Mouse (Mus musculus) cerebellum, adult 2 months (tissue): Measurements from ENCODE around the gene Stat4.

Experiments
- CTCF ChIP-seq: fragments of 200-500 bp; IDR thresholded peaks from 2 replicates; pipeline ENCODE4 v1.5.1; 2011; ENCODE audit warnings: low read depth, mild to moderate bottlenecking, control low read depth, low read length, moderate library complexity, borderline replicate concordance; ENCODE audit not compliant: insufficient read depth
- POLR2A ChIP-seq: fragments of 200-500 bp; IDR thresholded peaks from 2 replicates; pipeline ENCODE4 v1.6.1; 2011; ENCODE audit warnings: low read length, control low read depth, borderline replicate concordance; ENCODE audit not compliant: insufficient read depth

GRCm38 (mm10) chr1:52116441-52116840 lies 129.5 kb downstream of the Stat4 start:
- no peak for TF ChIP-seq POLR2A
- no peak for TF ChIP-seq CTCF
